Mouse (Mus musculus) kidney, adult 2 months (tissue): ENCODE results near the gene Psma7. TPM values are rescaled to one million over a fixed set of nuclear protein-coding genes. Genes with fewer than 3 reads are reported as not detected.
A peak's percentile ranks its signal among the peaks of the same experiment; 100 is the strongest.

Source experiments
- DNase-seq: peaks from one replicate; pipeline ENCODE4 v3.0.0; 2021
- H3K27ac ChIP-seq: fragments of 200-500 bp; 2 replicates; pipeline ENCODE4 v1.5.1; 2012; ENCODE audit warnings: low read depth, low read length, control low read depth, inconsistent platforms; ENCODE audit not compliant: insufficient read depth
- H3K27me3 ChIP-seq: fragments of 200-500 bp; replicated peaks from 2 replicates; pipeline ENCODE4 v1.6.1; 2012; ENCODE audit warnings: mild to moderate bottlenecking, moderate library complexity, low read length, inconsistent platforms; ENCODE audit not compliant: control insufficient read depth, insufficient read depth
- H3K36me3 ChIP-seq: fragments of 200-500 bp; 2 replicates; pipeline ENCODE4 v1.6.1; 2012; ENCODE audit warnings: mild to moderate bottlenecking, moderate library complexity, low read length, inconsistent platforms; ENCODE audit not compliant: control insufficient read depth, insufficient read depth
- H3K4me1 ChIP-seq: fragments of 200-500 bp; 2 replicates; pipeline ENCODE4 v1.6.1; 2011; ENCODE audit warnings: low read length; ENCODE audit not compliant: control insufficient read depth, insufficient read depth
- H3K4me3 ChIP-seq: fragments of 200-500 bp; 2 replicates; pipeline ENCODE4 v1.5.1; 2011; ENCODE audit warnings: mild to moderate bottlenecking, low read depth, low read length, control low read depth; ENCODE audit not compliant: insufficient read depth
- CTCF ChIP-seq: fragments of 200-500 bp; conservative IDR thresholded peaks from 2 replicates; pipeline ENCODE4 v1.5.1; 2011; ENCODE audit warnings: low read depth, mild to moderate bottlenecking, control low read depth, low read length, moderate library complexity, mixed read lengths; ENCODE audit not compliant: insufficient read depth, insufficient read length
- POLR2A ChIP-seq: fragments of 200-500 bp; IDR thresholded peaks from one replicate; pipeline ENCODE4 v1.6.1; 2011; ENCODE audit warnings: low read depth, low read length, control low read depth
- WGBS: fragments of 180-500 bp; shearing (Covaris S2); methylation state at CpG from one replicate; pipeline ENCODE4 v1.1.7; 2018; 5-methylcytosine and 5-hydroxymethylcytosine counted together
- polyA plus RNA-seq: library from polyadenylated mRNA; depleted of rRNA; stranded (reverse); fragments of >200 nt; gene quantifications from 2 replicates; pipeline ENCODE4 v1.2.3, GENCODE M21; 2012

The Psma7 gene
- polyA plus RNA-seq, 1 experiment, result 185 TPM

DNA sequence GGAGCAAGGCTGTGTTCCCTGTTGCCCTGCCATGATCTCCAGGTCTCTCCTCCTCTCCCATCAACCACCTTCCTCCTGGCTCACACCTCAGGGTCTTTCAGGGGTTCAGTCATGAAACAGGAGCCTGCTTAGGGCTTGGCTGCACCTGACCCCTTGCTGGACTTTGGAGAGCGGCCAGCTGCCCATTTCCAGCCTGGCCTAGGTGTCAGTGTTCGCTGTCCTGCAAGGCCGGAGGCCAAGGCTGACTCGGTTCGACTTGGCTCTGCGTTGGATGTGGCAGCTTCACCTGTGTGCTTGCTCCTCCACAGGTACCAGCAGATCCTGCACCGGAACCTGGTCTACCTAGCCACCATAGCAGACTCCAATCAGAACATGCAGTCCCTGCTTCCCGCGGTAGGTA lies 10.8 kb upstream of the Psma7 start:
- 0 out of 2 replicates have a peak, but pooled peaks cover 2% of the 10 kb centered on the region for H3K36me3 ChIP-seq
- TF ChIP-seq POLR2A (no peak), CTCF (no peak)
- 68% methylated on average over 9 of the region's 9 CpGs for WGBS
- no peaks in the 10 kb centered on the region for H3K4me1 ChIP-seq
- peak; percentile 78 for DNase-seq
- H3K4me3 ChIP-seq, result no peak overlapping the region
- H3K27me3 ChIP-seq, result no peaks in the 10 kb centered on the region
- H3K27ac ChIP-seq, result no peak overlapping the region

DNA sequence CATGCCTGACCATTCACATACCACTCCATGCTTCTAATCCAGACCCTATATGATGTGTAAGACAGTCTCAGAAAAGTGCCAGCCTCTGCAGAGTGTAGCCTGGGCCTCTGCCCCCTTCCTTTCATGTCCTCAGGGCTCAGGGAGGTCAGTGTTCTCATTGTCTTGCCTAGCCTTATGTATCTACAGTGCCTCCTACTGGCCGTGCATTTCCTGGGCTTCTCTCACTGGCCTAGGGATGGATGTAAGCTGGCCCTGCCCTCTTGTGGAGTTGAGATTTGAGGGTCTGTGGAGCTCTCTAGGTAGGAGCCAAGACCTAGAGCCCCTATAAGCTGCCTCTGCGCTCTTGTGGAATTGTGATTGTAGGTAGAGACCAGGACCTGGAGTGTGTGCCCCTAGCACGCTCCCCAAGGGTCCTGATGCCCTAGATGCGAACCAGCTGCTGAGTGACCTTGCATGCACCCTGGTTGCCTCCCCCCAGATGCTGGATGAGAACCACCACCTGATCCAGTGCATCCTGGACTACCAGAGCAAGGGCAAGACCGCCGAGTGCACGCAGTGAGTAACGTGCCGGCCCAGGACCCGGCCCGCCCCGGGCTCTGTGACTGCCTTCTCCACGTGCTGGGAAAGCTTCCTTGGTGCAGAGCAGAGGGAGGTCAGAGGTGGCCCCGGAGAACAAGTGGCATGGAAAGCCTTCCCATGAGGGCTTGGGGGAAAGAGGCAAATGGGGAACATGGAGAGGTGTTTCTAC lies 9.9 kb upstream of the Psma7 start:
- 86% methylated on average over 14 of the region's 14 CpGs for WGBS

DNA sequence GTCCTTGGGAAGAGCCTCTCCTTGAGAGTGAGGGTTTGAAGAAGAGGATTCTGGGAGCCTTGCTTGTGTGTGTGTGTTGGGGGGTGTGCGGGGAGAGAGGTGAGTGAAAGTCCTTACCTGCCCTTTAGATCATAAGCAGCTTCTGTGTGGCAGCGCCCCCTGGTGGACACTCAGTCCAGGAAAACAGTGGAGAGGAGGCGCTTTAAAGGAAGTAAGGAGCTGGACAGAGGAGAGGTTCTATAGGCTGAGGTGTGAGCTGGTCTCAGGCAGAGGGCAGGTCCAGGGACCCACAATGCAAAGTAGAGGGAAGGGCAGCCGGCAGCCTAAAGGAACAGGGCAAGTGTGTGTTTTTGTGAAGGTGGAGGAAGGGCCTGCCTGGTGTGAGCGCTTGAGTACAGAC lies 8.8 kb upstream of the Psma7 start:
- WGBS, result 20% methylated on average over 5 of the region's 5 CpGs
- TF ChIP-seq POLR2A, result no peak
- peak; percentile 84 for TF ChIP-seq CTCF
- no peak overlapping the region for H3K4me3 ChIP-seq
- DNase-seq, result peak; percentile 86
- no peaks in the 10 kb centered on the region for H3K27me3 ChIP-seq
- no peak overlapping the region for H3K27ac ChIP-seq
- no peaks in the 10 kb centered on the region for H3K4me1 ChIP-seq
- no peaks in the 10 kb centered on the region for H3K36me3 ChIP-seq

More for the DNA sequence above, 9.9 kb upstream of the Psma7 start:
- Histone ChIP-seq H3K4me3 (no peak overlapping the region), H3K4me1 (no peaks in the 10 kb centered on the region), H3K36me3 (0 out of 2 replicates have a peak, but pooled peaks cover 2% of the 10 kb centered on the region), H3K27me3 (no peaks in the 10 kb centered on the region), H3K27ac (no peak overlapping the region)
- TF ChIP-seq CTCF, result peak; percentile 50
- no peak for TF ChIP-seq POLR2A
- DNase-seq, result no peak

DNA sequence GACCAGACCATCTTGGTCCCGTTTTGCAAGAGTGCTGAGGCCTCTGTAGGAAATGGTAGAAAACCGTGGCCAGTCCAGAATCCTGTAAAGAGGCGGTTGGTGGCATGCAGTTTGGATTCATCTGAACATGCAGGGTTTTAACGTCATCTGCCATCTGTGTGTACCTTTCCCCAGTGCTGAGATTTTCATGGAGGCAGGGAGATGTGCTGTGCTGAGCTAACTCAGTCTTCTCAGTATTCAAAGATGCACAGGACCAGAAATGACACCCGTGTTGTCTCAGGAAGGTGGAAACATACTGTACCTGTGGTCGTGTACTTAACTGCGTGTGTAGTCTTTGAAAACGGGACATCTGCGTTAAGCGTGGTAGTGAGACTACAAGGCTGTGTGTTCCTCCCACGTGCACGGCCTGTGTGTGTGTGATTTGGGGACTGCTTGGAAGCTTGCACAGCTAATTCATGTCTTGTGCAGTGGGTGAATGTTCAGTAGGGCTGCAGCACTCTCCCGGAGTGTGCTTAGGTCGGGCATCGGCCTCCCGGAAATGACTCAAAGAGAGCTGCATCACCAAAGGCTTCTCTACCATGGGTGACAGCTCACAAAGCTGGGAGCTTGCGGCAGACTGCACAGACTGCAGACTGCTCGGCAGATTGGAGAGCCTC lies 5.9 kb upstream of the Psma7 start:
- no peak for TF ChIP-seq CTCF
- H3K4me3 ChIP-seq, result no peak overlapping the region
- whole genome bisulfite sequencing, result 97% methylated on average over 18 of the region's 18 CpGs
- H3K36me3 ChIP-seq, result no peaks in the 10 kb centered on the region
- DNase-seq, result no peak
- 0 out of 2 replicates have a peak, but pooled peaks cover 3% of the 10 kb centered on the region for H3K4me1 ChIP-seq
- no peak overlapping the region for H3K27ac ChIP-seq
- H3K27me3 ChIP-seq, result no peaks in the 10 kb centered on the region

DNA sequence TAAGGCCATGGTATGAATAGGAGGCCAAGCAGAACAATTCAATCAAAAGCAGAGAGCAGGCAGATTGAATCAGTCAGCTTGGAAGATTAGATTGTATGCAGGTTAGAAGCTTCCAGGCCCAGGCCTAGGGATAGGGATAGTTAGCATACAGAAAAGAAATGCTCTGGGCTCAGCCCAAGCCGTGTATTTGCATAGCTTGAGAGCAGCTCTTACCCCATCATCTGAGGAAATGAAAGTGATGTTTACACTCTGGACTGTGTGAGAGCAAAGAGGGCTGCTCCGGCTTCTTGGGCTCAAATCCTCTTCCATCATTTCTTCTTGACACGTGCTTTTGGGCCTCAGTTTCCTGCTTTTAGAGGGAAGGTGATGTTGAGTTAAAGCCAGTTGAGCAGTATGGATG lies 5.3 kb upstream of the Psma7 start:
- WGBS, result 90% methylated on average over 3 of the region's 3 CpGs
- H3K4me1 ChIP-seq, result 0 out of 2 replicates have a peak, but pooled peaks cover 3% of the 10 kb centered on the region
- no peak overlapping the region for H3K27ac ChIP-seq
- H3K4me3 ChIP-seq, result no peak overlapping the region
- TF ChIP-seq CTCF (no peak), POLR2A (no peak)
- no peak for DNase-seq
- no peaks in the 10 kb centered on the region for H3K27me3 ChIP-seq
- no peaks in the 10 kb centered on the region for H3K36me3 ChIP-seq

DNA sequence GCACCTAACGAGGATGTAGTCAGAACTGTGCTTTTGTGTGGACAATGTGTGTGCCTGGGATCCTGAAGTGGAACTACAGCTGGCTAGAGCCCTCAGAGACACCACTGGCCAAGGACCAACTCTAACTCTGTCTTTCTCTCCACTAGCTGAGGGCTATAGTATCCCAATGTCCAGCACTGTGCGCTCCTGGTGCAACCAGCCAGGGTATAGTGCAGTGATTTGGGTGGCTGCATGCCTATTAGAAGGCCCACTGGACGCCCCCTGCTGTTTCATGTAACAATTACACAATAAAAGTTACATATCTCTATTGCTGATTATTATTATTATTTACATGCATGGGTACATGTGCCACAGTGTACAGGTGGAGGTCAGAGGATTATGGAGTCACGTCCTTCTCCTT lies 3.0 kb upstream of the Psma7 start:
- Histone ChIP-seq H3K4me3 (no peak overlapping the region), H3K36me3 (no peaks in the 10 kb centered on the region), H3K4me1 (peaks cover 11% of the 10 kb centered on the region), H3K27ac (no peak overlapping the region), H3K27me3 (no peaks in the 10 kb centered on the region)
- TF ChIP-seq POLR2A, result no peak
- TF ChIP-seq CTCF, result peak; percentile 67
- 27% methylated on average over 4 of the region's 4 CpGs for WGBS
- peak; percentile 73 for DNase-seq

DNA sequence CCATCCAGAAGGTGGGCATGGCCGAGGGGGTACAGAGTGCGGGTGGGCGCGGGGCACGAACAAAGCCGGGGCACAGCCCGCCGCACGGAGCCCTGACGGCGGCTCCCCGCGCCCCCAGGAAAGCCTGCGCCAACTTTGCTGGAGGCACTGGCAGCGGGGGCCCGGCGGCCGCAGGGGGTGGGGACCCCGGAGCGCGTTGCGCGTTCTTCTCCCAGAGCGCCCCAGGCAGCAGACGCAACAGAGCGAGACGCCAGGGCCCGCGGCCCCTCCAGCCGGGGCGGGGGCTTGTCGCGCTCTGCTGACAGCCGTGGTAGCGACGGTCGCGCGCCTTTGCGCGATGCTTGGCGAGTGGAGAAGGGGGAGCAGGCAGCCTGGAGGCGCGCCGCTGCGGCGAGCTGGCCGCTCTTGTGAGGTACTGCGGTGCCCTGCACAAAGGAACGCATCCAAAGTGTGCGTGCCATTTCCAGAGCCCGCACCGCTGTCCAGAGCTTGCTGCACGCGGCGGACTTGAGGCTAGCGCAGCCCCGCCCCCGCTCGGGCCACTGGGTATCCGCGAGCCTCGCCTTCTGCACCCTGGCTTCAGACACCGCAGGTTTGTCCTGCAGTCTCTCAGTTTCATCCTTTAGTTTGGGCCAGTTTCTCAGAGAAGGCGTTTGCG lies 754 bp upstream of the Psma7 start:
- peak overlapping the region; percentile 90 for H3K27ac ChIP-seq
- WGBS, result under 1% methylated on average over 66 of the region's 66 CpGs
- peaks cover 11% of the 10 kb centered on the region for H3K4me1 ChIP-seq
- peak overlapping the region; percentile 99 for H3K4me3 ChIP-seq
- TF ChIP-seq POLR2A (no peak), CTCF (no peak)
- H3K36me3 ChIP-seq, result peaks cover 3% of the 10 kb centered on the region; the same call in 1 of the 2 replicates
- peak; percentile 50 for DNase-seq
- H3K27me3 ChIP-seq, result no peaks in the 10 kb centered on the region
